Mouse (Mus musculus) hindbrain, embryonic 11.5 days (tissue): ENCODE data around the gene Trnau1ap. TPM values are rescaled to one million over a fixed set of nuclear protein-coding genes. Genes with fewer than 3 reads are reported as not detected.

Source experiments
- polyA plus RNA-seq: library from polyadenylated mRNA; unstranded; fragments of >200 nt; fragmentation: Nextera tagmentation; extraction: Ambion mirVana; gene quantifications from 2 replicates; pipeline ENCODE4 v1.2.1, GENCODE M21; 2014

Trnau1ap gene
- polyA plus RNA-seq, 1 experiment from 2014 or later: 85.6 TPM

Other genes starting within 250 kb of the Trnau1ap start
- gene Oprd1, start 185.1 kb downstream of the Trnau1ap start, polyA plus RNA-seq: 0.06 TPM in 1 of 2 replicates, not detected in the other
- gene Ythdf2, start 117.2 kb downstream of the Trnau1ap start, polyA plus RNA-seq: 161 TPM in 2 replicates
- gene Gmeb1, start 67.9 kb downstream of the Trnau1ap start, polyA plus RNA-seq: 38.4 and 41.4 TPM in 2 replicates
- gene Taf12, start 55.2 kb downstream of the Trnau1ap start, polyA plus RNA-seq: 60.5 and 65.0 TPM in 2 replicates
- gene Rab42, start 26.2 kb downstream of the Trnau1ap start, polyA plus RNA-seq: 0.39 and 0.61 TPM in 2 replicates
- 51.3 and 53.6 TPM in 2 replicates for gene Rcc1, start 24.1 kb upstream of the Trnau1ap start, polyA plus RNA-seq
- 23.3 and 27.2 TPM in 2 replicates for gene Phactr4, start 93.0 kb upstream of the Trnau1ap start, polyA plus RNA-seq
- 20.2 and 24.6 TPM in 2 replicates for gene Med18, start 134.4 kb upstream of the Trnau1ap start, polyA plus RNA-seq
- 5.8 and 7.4 TPM in 2 replicates for gene Sesn2, start 181.0 kb upstream of the Trnau1ap start, polyA plus RNA-seq
- gene Atpif1, start 204.1 kb upstream of the Trnau1ap start, polyA plus RNA-seq: 1,169 and 1,193 TPM in 2 replicates
- 194 and 212 TPM in 2 replicates for gene Dnajc8, start 206.0 kb upstream of the Trnau1ap start, polyA plus RNA-seq
- gene Ptafr, start 234.5 kb upstream of the Trnau1ap start, polyA plus RNA-seq: 0.37 and 0.43 TPM in 2 replicates